Mouse (Mus musculus): ENCODE data around the gene Bad. TPM values are rescaled to one million over a fixed set of nuclear protein-coding genes. Genes with fewer than 3 reads are reported as not detected.

The Bad gene
- polyA plus RNA-seq, 1 experiment from 2014 or later = 93.9 TPM

- WGBS = under 1% methylated on average over 27 of the region's 27 CpGs
- Histone ChIP-seq H3K9me3 (no peaks in the 10 kb centered on the region), H3K9ac (peak within 1 kb of the TSS; percentile 90), H3K4me3 (peak within 1 kb of the TSS; percentile 68), H3K27me3 (replicated peaks) (no peaks in the 10 kb centered on the region), H3K4me1 (peaks cover 39% of the 10 kb centered on the region), H3K27ac (peak within 1 kb of the TSS; percentile 95), H3K36me3 (replicated peaks) (0 out of 2 replicates have a peak, but pooled peaks cover 3% of the 10 kb centered on the region), H3K4me2 (peak within 1 kb of the TSS; percentile 97)
- ATAC-seq (replicated peaks) = peak; percentile 88
These were observed 609 bp downstream of the Bad start, which contains the start of gene Gpr137 for GRCm38 (mm10) chr19:6942249-6942691. Gene Gpr137, minus strand, starts transcription at chr19:6942480.

- Histone ChIP-seq H3K4me2 (peak overlapping the region; percentile 97), H3K9me3 (no peaks in the 10 kb centered on the region), H3K27me3 (replicated peaks) (no peaks in the 10 kb centered on the region), H3K4me1 (peaks cover 39% of the 10 kb centered on the region), H3K36me3 (replicated peaks) (0 out of 2 replicates have a peak, but pooled peaks cover 3% of the 10 kb centered on the region), H3K27ac (peak overlapping the region; percentile 95), H3K9ac (peak overlapping the region; percentile 90), H3K4me3 (peak overlapping the region; percentile 68)
- 28% methylated on average over 5 of the region's 5 CpGs for WGBS
- ATAC-seq (replicated peaks) = peak; percentile 4; the same call in 1 of the 2 replicates
These were observed 1.1 kb downstream of the Bad start for GRCm38 (mm10) chr19:6942764-6943163.

GRCm38 (mm10) chr19:6943709-6944108, 2.0 kb downstream of the Bad start:
- ATAC-seq (replicated peaks) = no peak
- H3K4me3 ChIP-seq = no peak overlapping the region

GRCm38 (mm10) chr19:6947742-6948141, 6.1 kb downstream of the Bad start:
- Histone ChIP-seq H3K4me3 (no peak overlapping the region), H3K9me3 (no peaks in the 10 kb centered on the region), H3K27me3 (replicated peaks) (no peaks in the 10 kb centered on the region), H3K4me1 (peaks cover 26% of the 10 kb centered on the region), H3K9ac (no peak overlapping the region), H3K4me2 (no peak overlapping the region), H3K36me3 (replicated peaks) (0 out of 2 replicates have a peak, but pooled peaks cover 3% of the 10 kb centered on the region), H3K27ac (no peak overlapping the region)
- WGBS = 57% methylated on average over 4 of the region's 4 CpGs
- ATAC-seq (replicated peaks) = no peak

More at GRCm38 (mm10) chr19:6943709-6944108, 2.0 kb downstream of the Bad start:
- WGBS = 94% methylated on average over 6 of the region's 6 CpGs
- 0 out of 2 replicates have a peak, but pooled peaks cover 3% of the 10 kb centered on the region for H3K36me3 ChIP-seq (replicated peaks)
- no peak overlapping the region for H3K4me2 ChIP-seq
- H3K27me3 ChIP-seq (replicated peaks) = no peaks in the 10 kb centered on the region
- H3K4me1 ChIP-seq = peaks cover 34% of the 10 kb centered on the region
- no peak overlapping the region for H3K27ac ChIP-seq
- H3K9me3 ChIP-seq = no peaks in the 10 kb centered on the region
- H3K9ac ChIP-seq = no peak overlapping the region

GRCm38 (mm10) chr19:6948186-6948585, 6.5 kb downstream of the Bad start:
- no peak for ATAC-seq (replicated peaks)
- no peaks in the 10 kb centered on the region for H3K9me3 ChIP-seq
- 83% methylated on average over 4 of the region's 4 CpGs for WGBS
- peaks cover 26% of the 10 kb centered on the region for H3K4me1 ChIP-seq
- no peaks in the 10 kb centered on the region for H3K27me3 ChIP-seq (replicated peaks)
- H3K9ac ChIP-seq = no peak overlapping the region
- H3K4me2 ChIP-seq = no peak overlapping the region
- H3K36me3 ChIP-seq (replicated peaks) = 0 out of 2 replicates have a peak, but pooled peaks cover 3% of the 10 kb centered on the region
- no peak overlapping the region for H3K4me3 ChIP-seq
- H3K27ac ChIP-seq = no peak overlapping the region

GRCm38 (mm10) chr19:6949532-6949931, 7.9 kb downstream of the Bad start:
- H3K4me2 ChIP-seq = no peak overlapping the region
- no peaks in the 10 kb centered on the region for H3K27me3 ChIP-seq (replicated peaks)
- H3K4me3 ChIP-seq = no peak overlapping the region; the same call in 1 of the 2 replicates
- H3K4me1 ChIP-seq = peaks cover 23% of the 10 kb centered on the region
- 89% methylated on average over 5 of the region's 5 CpGs for WGBS
- no peak for ATAC-seq (replicated peaks)
- no peak overlapping the region for H3K27ac ChIP-seq
- H3K36me3 ChIP-seq (replicated peaks) = 0 out of 2 replicates have a peak, but pooled peaks cover 3% of the 10 kb centered on the region
- H3K9me3 ChIP-seq = no peaks in the 10 kb centered on the region
- no peak overlapping the region for H3K9ac ChIP-seq

- H3K36me3 ChIP-seq (replicated peaks) = 0 out of 2 replicates have a peak, but pooled peaks cover 3% of the 10 kb centered on the region
- H3K9me3 ChIP-seq = no peaks in the 10 kb centered on the region
- H3K4me1 ChIP-seq = peaks cover 23% of the 10 kb centered on the region
- peak overlapping the region; percentile 90 for H3K4me2 ChIP-seq
- peak overlapping the region; percentile 62 for H3K4me3 ChIP-seq
- peak overlapping the region; percentile 69 for H3K9ac ChIP-seq
- H3K27ac ChIP-seq = peak overlapping the region; percentile 94; the same call in 1 of the 2 replicates
- no peak for ATAC-seq (replicated peaks)
- H3K27me3 ChIP-seq (replicated peaks) = no peaks in the 10 kb centered on the region
- 51% methylated on average over 5 of the region's 5 CpGs for WGBS
These were observed 8.3 kb downstream of the Bad start for GRCm38 (mm10) chr19:6949951-6950350.

- peak overlapping the region; percentile 90 for H3K4me2 ChIP-seq
- peaks cover 23% of the 10 kb centered on the region for H3K4me1 ChIP-seq
- H3K27ac ChIP-seq = peak overlapping the region; percentile 94
- peak overlapping the region; percentile 62 for H3K4me3 ChIP-seq
- WGBS = under 1% methylated on average over 28 of the region's 28 CpGs
- H3K9me3 ChIP-seq = no peaks in the 10 kb centered on the region
- H3K36me3 ChIP-seq (replicated peaks) = 0 out of 2 replicates have a peak, but pooled peaks cover 3% of the 10 kb centered on the region
- no peaks in the 10 kb centered on the region for H3K27me3 ChIP-seq (replicated peaks)
- ATAC-seq (replicated peaks) = peak; percentile 57
- H3K9ac ChIP-seq = peak overlapping the region; percentile 69
These were observed 9.0 kb downstream of the Bad start for GRCm38 (mm10) chr19:6950613-6951153.

DNA sequence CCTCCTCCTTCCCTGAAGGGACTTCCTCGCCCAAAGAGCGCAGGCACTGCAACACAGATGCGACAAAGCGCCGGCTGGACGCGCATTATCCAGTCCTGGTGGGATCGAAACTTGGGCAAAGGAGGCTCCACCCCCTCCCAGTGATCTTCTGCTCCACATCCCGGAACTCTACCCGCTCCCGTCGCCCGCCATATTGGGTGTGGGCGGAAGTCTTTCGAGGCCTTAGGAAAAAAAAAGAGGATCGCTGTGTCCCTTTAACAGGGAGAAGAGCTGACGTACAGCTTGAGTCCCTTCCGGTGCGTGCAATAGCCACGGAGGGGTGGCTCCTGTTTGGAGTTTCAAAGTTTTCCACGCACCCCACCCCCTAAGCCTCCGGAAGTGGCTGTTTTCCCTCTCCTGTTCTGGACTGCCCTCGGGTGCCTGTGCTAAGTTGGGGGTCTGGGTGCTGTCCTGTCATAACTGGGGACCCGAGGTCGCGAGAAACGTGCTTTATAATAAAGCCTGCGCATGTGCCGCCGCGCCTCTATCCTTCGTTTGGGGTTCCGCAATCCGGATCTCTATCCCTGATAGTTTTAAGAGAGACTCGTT, 9.8 kb downstream of the Bad start:
- H3K9me3 ChIP-seq = no peaks in the 10 kb centered on the region
- H3K4me1 ChIP-seq = peaks cover 23% of the 10 kb centered on the region
- ATAC-seq (replicated peaks) = peak; percentile 86
- H3K4me3 ChIP-seq = peak overlapping the region; percentile 62
- WGBS = under 1% methylated on average over 35 of the region's 35 CpGs
- H3K9ac ChIP-seq = peak overlapping the region; percentile 69
- peak overlapping the region; percentile 90 for H3K4me2 ChIP-seq
- H3K27me3 ChIP-seq (replicated peaks) = no peaks in the 10 kb centered on the region
- no peaks in the 10 kb centered on the region for H3K36me3 ChIP-seq (replicated peaks)
- peak overlapping the region; percentile 94 for H3K27ac ChIP-seq

DNA sequence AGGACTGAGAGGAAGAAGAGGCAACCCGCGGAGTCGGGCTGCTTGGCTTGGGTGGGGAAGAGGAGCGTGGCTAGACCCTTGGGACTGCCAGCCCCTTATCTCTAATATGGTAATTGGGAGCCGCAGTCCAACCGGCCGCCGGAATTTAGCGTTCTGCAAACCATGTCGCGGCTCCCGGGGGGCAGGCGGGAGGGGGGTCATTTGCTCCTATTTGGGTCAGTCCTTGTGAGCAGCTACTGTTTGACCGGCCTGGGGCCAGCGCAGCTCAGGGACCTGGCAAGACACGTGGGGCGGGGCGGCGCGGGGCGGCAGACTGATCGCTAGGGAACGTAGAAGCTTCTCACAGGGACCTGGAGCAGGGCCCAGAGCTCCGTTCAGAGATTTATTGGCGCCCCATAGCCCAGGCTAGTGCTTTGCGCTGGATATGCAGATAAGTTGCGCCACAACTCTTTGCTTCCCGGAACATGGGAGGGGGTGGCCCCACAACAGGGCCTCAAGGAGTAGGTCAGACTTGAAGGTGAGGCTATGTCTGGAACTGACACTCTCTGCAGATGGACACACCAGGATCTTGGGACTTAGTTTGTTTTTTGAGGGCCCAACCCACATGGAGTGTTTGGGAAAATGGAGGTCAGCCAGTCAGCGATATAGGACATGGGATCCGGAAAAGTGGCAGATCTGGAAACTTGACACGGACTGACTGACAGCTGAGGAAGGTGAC, 10.5 kb downstream of the Bad start:
- H3K4me2 ChIP-seq = peak overlapping the region; percentile 90
- peak overlapping the region; percentile 94 for H3K27ac ChIP-seq
- peak overlapping the region; percentile 61 for H3K9ac ChIP-seq
- no peaks in the 10 kb centered on the region for H3K9me3 ChIP-seq
- peaks cover 23% of the 10 kb centered on the region for H3K4me1 ChIP-seq
- WGBS = 4% methylated on average over 31 of the region's 31 CpGs
- no peaks in the 10 kb centered on the region for H3K27me3 ChIP-seq (replicated peaks)
- peak; percentile 35 for ATAC-seq (replicated peaks)
- H3K4me3 ChIP-seq = peak overlapping the region; percentile 62
- H3K36me3 ChIP-seq (replicated peaks) = no peaks in the 10 kb centered on the region

DNA sequence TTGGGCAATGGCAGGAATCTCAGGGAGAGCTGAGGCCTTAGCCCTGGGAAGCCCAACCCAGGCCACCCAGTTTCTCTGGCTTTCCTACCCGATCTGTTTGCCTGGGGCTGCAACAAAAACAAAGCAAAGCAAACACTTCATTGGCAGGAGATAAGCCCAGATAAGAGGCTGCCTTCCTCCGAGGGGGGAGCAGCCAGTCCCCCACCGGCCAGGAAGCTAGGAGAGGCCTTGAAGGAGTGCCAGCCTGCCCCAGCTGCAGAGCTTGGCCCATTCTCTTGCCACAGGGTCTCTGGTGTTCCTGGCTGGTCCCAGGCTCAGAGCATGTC, 11.0 kb downstream of the Bad start:
- 19% methylated on average over 3 of the region's 3 CpGs for WGBS
- Histone ChIP-seq H3K27ac (peak overlapping the region; percentile 94), H3K4me2 (peak overlapping the region; percentile 90), H3K27me3 (replicated peaks) (no peaks in the 10 kb centered on the region), H3K36me3 (replicated peaks) (no peaks in the 10 kb centered on the region), H3K4me1 (peaks cover 23% of the 10 kb centered on the region), H3K4me3 (peak overlapping the region; percentile 62), H3K9me3 (no peaks in the 10 kb centered on the region), H3K9ac (peak overlapping the region; percentile 61)
- no peak for ATAC-seq (replicated peaks)

DNA sequence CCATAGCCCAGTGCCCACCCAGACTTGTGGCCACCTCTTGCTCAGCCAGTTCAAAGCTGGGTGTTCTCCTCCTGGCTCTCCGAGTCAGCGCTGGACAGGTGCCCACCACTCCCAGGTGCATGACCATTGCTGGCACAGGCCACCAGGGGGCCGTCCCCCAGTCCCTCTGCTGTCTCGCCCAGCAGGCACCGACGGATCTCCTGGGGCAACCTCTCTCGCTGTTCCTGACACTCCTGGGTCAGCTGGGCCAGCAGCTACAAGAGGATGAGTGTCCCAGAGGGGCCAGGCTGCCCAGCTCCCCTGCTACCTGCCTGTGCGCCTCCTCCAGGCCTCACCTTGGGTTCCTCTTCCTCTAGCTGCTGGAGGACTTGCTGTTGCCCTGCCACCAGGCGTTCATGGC, 12.4 kb downstream of the Bad start:
- Histone ChIP-seq H3K27ac (no peak overlapping the region), H3K36me3 (replicated peaks) (no peaks in the 10 kb centered on the region), H3K4me3 (no peak overlapping the region), H3K4me1 (peaks cover 23% of the 10 kb centered on the region), H3K9me3 (no peaks in the 10 kb centered on the region), H3K9ac (no peak overlapping the region), H3K4me2 (no peak overlapping the region), H3K27me3 (replicated peaks) (no peaks in the 10 kb centered on the region)
- no peak for ATAC-seq (replicated peaks)
- WGBS = 56% methylated on average over 9 of the region's 9 CpGs

Measured in midbrain, embryonic 15.5 days (tissue).